Mouse (Mus musculus) lung, postnatal 0 days (tissue): ENCODE measurements around the gene Tent5d.

Experiments used
- CTCF ChIP-seq: IDR thresholded peaks from 2 replicates; pipeline ENCODE4 v1.5.1; 2016; ENCODE audit warnings: antibody characterized with exemption, mild to moderate bottlenecking
- EP300 ChIP-seq: IDR thresholded peaks from 2 replicates; pipeline ENCODE4 v1.6.1; 2016; ENCODE audit warnings: antibody characterized with exemption, mild to moderate bottlenecking, control low read depth

DNA sequence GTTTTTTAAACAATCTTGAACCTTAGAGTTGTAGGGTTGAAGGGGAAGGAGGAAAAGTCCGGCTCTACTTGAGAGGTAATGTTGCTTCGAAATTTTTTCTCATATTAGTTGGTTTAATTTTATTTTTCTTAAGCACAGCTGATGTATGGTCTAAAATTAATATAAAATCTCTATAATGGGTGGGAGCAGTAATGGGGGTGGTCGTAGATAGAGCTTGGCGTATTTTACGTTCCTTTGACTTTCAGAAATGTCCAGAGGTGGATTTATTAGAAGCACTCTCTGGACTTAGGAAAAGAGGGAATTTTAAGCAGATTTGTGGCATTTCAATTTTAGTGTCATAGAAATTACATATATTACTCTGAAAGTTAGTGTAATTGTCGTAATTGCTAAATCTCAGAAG lies 24.3 kb downstream of the Tent5d start:
- no peak for TF ChIP-seq CTCF
- TF ChIP-seq EP300 = no peak
